ENCODE assay signal across 15 mouse cellular contexts in the genomic region with DNA sequence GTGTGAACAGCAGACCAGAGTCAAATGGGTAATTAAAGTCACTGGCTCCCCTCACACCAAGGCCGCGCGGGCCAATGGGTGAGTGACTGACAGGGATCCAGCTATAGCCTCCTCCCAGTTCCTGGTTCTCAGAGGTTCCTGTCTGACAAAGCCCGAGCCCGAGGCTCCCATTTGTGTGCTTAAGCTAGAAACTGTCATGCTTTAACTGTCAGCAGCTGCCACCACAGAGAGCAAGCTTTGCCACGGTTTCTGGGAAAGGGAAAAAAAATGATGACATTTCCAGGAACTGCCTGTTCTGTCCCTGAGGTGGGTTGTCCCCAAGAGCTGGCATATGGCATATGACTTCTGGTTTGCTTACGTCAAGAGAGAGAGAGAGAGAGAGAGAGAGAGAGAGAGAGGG.
DNase-seq lines count a peak whose midpoint lies in the region; ATAC-seq lines count a peak whose summit lies in the region.
"Had no signal": no experiment of that assay in that cellular context is flagged by ENCODE, and none has a peak within 500 bp of the region (broad histone marks: within the 10 kb centered on the region; RNA-seq: fewer than 3 reads in every experiment).

No protein-coding gene starts in this region.

- intact Hi-C loops in left cerebral cortex, postnatal 36 days (cut with DNase I): no loop called here

- DNase-seq in embryo, embryonic 10 days (ENCODE audit: low spot score): peak; percentile 7
- DNase-seq in embryo, embryonic 9.5 days (ENCODE audit: extremely low spot score): no peak
- peak; percentile 16 to 17 for DNase-seq in left cerebral cortex, postnatal 36 days (ENCODE audit: low spot score in 2 of 2)
- no peak for DNase-seq in left cerebral cortex, adult 11 months (ENCODE audit: low spot score)
- DNase-seq in layer of hippocampus, adult 9-11 months: peak; percentile 76
- DNase-seq: adrenal gland, postnatal 25 days; embryo, embryonic 11 days; gastrocnemius, postnatal 10 days; kidney, postnatal 10 days; lung, postnatal 4 days had no signal

- no peak overlapping the region for H3K9ac ChIP-seq in neural tube, embryonic 14.5 days (replicated peaks; ENCODE audit: low read depth, low read length)
- H3K9ac ChIP-seq in intestine, embryonic 16.5 days (ENCODE audit: low read depth, low read length): no peak overlapping the region
- H3K9ac ChIP-seq: heart, embryonic 13.5 days; liver, embryonic 15.5 days had no signal

- no peak overlapping the region for H3K4me3 ChIP-seq in neural tube, embryonic 14.5 days (ENCODE audit: low read depth, low read length)
- no peak overlapping the region for H3K4me3 ChIP-seq in intestine, embryonic 16.5 days (ENCODE audit: low read length)
- H3K4me3 ChIP-seq: heart, embryonic 13.5 days; liver, embryonic 15.5 days had no signal

- peak; percentile 61; the same call in 1 of the 2 replicates for ATAC-seq in neural tube, embryonic 14.5 days (ENCODE audit: low read depth)
- no peak for ATAC-seq in CD4-positive, CD25-positive, alpha-beta regulatory T cell, adult 4 months
- ATAC-seq in intestine, embryonic 16.5 days: no peak

- no peaks in the 10 kb centered on the region for H3K27me3 ChIP-seq in neural tube, embryonic 14.5 days (ENCODE audit: control insufficient read depth, insufficient read depth, low read length)
- no peaks in the 10 kb centered on the region for H3K27me3 ChIP-seq in intestine, embryonic 16.5 days (replicated peaks; ENCODE audit: control insufficient read depth, insufficient read depth, low read length)
- H3K27me3 ChIP-seq: heart, embryonic 13.5 days; liver, embryonic 15.5 days had no signal

- H3K36me3 ChIP-seq in neural tube, embryonic 14.5 days (ENCODE audit: control insufficient read depth, insufficient read depth, low read length): no peaks in the 10 kb centered on the region
- H3K36me3 ChIP-seq in intestine, embryonic 16.5 days (ENCODE audit: control insufficient read depth, insufficient read depth, low read length): no peaks in the 10 kb centered on the region
- H3K36me3 ChIP-seq: heart, embryonic 13.5 days; liver, embryonic 15.5 days had no signal

- no peaks in the 10 kb centered on the region for H3K4me1 ChIP-seq in neural tube, embryonic 14.5 days (ENCODE audit: control insufficient read depth, insufficient read depth, low read length)
- H3K4me1 ChIP-seq in intestine, embryonic 16.5 days (ENCODE audit: control insufficient read depth, insufficient read depth, low read length): no peaks in the 10 kb centered on the region
- H3K4me1 ChIP-seq: heart, embryonic 13.5 days; liver, embryonic 15.5 days had no signal

- WGBS in neural tube, embryonic 14.5 days: 21% methylated on average over 7 of the region's 7 CpGs
- WGBS in intestine, embryonic 16.5 days: 44% methylated on average over 7 of the region's 7 CpGs

- no peaks in the 10 kb centered on the region for H3K9me3 ChIP-seq in neural tube, embryonic 14.5 days (ENCODE audit: control insufficient read depth, low read length)
- no peaks in the 10 kb centered on the region for H3K9me3 ChIP-seq in intestine, embryonic 16.5 days (ENCODE audit: control insufficient read depth, low read length)
- H3K9me3 ChIP-seq: heart, embryonic 13.5 days; liver, embryonic 15.5 days had no signal

- no peak overlapping the region for H3K4me2 ChIP-seq in neural tube, embryonic 14.5 days (ENCODE audit: low read depth, low read length)
- no peak overlapping the region for H3K4me2 ChIP-seq in intestine, embryonic 16.5 days (ENCODE audit: low read depth, low read length)
- H3K4me2 ChIP-seq: heart, embryonic 13.5 days; liver, embryonic 15.5 days had no signal

- peak overlapping the region; percentile 57; the same call in 1 of the 2 replicates for H3K27ac ChIP-seq in neural tube, embryonic 14.5 days (ENCODE audit: low read depth, low read length)
- H3K27ac ChIP-seq in intestine, embryonic 16.5 days (ENCODE audit: low read length): no peak overlapping the region
- H3K27ac ChIP-seq: heart, embryonic 13.5 days; liver, embryonic 15.5 days had no signal

Comparison
In these comparisons a context has a peak if more than half of its experiments do, and no peak if none do; other contexts are left out.
1. DNase-seq: peak in embryo, embryonic 10 days (single experiment), left cerebral cortex, postnatal 36 days (2 of 2) and layer of hippocampus, adult 9-11 months (single experiment); none in embryo, embryonic 9.5 days (single experiment) and left cerebral cortex, adult 11 months (single experiment).